20 mouse cellular contexts compared by ENCODE assay signal in genomic region chr13:56280356-56280755, GRCm38 (mm10). TPM values are rescaled to one million over a fixed set of nuclear protein-coding genes. Genes with fewer than 3 reads are reported as not detected.
DNase-seq lines count a peak whose midpoint lies in the region; ATAC-seq and TF ChIP-seq lines count a peak whose summit lies in the region.
"Had no signal": no experiment of that assay in that cellular context is flagged by ENCODE, and none has a peak within 500 bp of the region (broad histone marks: within the 10 kb centered on the region; RNA-seq: fewer than 3 reads in every experiment).

No protein-coding gene starts in this region.

- no peaks in the 10 kb centered on the region for H3K9me3 ChIP-seq in kidney, postnatal 0 days (replicated peaks; ENCODE audit: low read length)
- H3K9me3 ChIP-seq: embryonic facial prominence, embryonic 13.5 days; hindbrain, embryonic 10.5 days; lung, embryonic 15.5 days had no signal

- ATAC-seq in CD4-positive, CD25-positive, alpha-beta regulatory T cell, adult 4 months: no peak
- ATAC-seq in kidney, postnatal 0 days (replicated peaks; ENCODE audit: low FRiP score, low read depth): no peak
- ATAC-seq: midbrain, embryonic 16.5 days had no signal

- peak; percentile 12 for DNase-seq in CD4-positive, CD25-positive, alpha-beta regulatory T cell, adult 2 months (ENCODE audit: low read depth, low spot score)
- DNase-seq in kidney, postnatal 0 days (ENCODE audit: low spot score): no peak
- DNase-seq in kidney, postnatal 4 days: no peak
- DNase-seq in testis, postnatal 14 days (ENCODE audit: low spot score): no peak
- no peak for DNase-seq in spleen, adult 18-20 months
- no peak for DNase-seq in adrenal gland, adult 18-20 months (ENCODE audit: low spot score in 2 of 2)
- DNase-seq: adrenal gland, postnatal 36 days; kidney, postnatal 14 days had no signal

- TF ChIP-seq POLR2A in testis, adult 2 months (IDR thresholded peaks at IDR 0.05; ENCODE audit: control insufficient read depth, low read depth, low read length): no peak

- H3K4me2 ChIP-seq in kidney, postnatal 0 days (ENCODE audit: low read length): no peak overlapping the region
- H3K4me2 ChIP-seq: embryonic facial prominence, embryonic 13.5 days; lung, embryonic 15.5 days had no signal

- peak; percentile 34 for TF ChIP-seq CTCF in kidney, postnatal 0 days (IDR thresholded peaks at IDR 0.05; ENCODE audit: low read depth)
- TF ChIP-seq CTCF in testis, adult 2 months (IDR thresholded peaks at IDR 0.05; ENCODE audit: control insufficient read depth, insufficient read depth, insufficient replicate concordance, low read depth, low read length): 0 out of 2 replicates have a peak, but pooled peaks have one; percentile 18

- no peaks in the 10 kb centered on the region for H3K4me1 ChIP-seq in kidney, postnatal 0 days (replicated peaks; ENCODE audit: insufficient read depth, low read length)
- no peaks in the 10 kb centered on the region for H3K4me1 ChIP-seq in testis, adult 2 months (ENCODE audit: control insufficient read depth, insufficient read depth, low read length)
- H3K4me1 ChIP-seq: embryonic facial prominence, embryonic 13.5 days; lung, embryonic 15.5 days had no signal

- H3K27ac ChIP-seq in kidney, postnatal 0 days: no peak overlapping the region
- no peak overlapping the region for H3K27ac ChIP-seq in testis, adult 2 months (ENCODE audit: control insufficient read depth, insufficient read depth, low read depth, low read length)
- H3K27ac ChIP-seq: embryonic facial prominence, embryonic 13.5 days; hindbrain, embryonic 10.5 days; lung, embryonic 15.5 days had no signal

- no peaks in the 10 kb centered on the region for H3K27me3 ChIP-seq in kidney, postnatal 0 days (ENCODE audit: insufficient read depth, low read length)
- H3K27me3 ChIP-seq in testis, adult 2 months (ENCODE audit: control insufficient read depth, insufficient read depth, low read length): no peaks in the 10 kb centered on the region
- H3K27me3 ChIP-seq: embryonic facial prominence, embryonic 13.5 days; lung, embryonic 15.5 days had no signal

- no peaks in the 10 kb centered on the region for H3K36me3 ChIP-seq in kidney, postnatal 0 days (ENCODE audit: insufficient read depth, low read length)
- no peaks in the 10 kb centered on the region for H3K36me3 ChIP-seq in testis, adult 2 months (ENCODE audit: control insufficient read depth, insufficient read depth, low read length)
- H3K36me3 ChIP-seq: embryonic facial prominence, embryonic 13.5 days; hindbrain, embryonic 10.5 days; lung, embryonic 15.5 days had no signal

- WGBS in kidney, postnatal 0 days: 77% methylated on average over 6 of the region's 6 CpGs

- no peak overlapping the region for H3K4me3 ChIP-seq in kidney, postnatal 0 days (replicated peaks; ENCODE audit: low read depth, low read length)
- no peak overlapping the region for H3K4me3 ChIP-seq in testis, adult 2 months (ENCODE audit: control insufficient read depth, low read depth, low read length)
- H3K4me3 ChIP-seq: embryonic facial prominence, embryonic 13.5 days; hindbrain, embryonic 10.5 days; lung, embryonic 15.5 days had no signal

- H3K9ac ChIP-seq in kidney, postnatal 0 days (ENCODE audit: low read depth, low read length): no peak overlapping the region
- H3K9ac ChIP-seq: embryonic facial prominence, embryonic 13.5 days; lung, embryonic 15.5 days had no signal

RNA-seq across cellular contexts. Expression of gene Cxcl14, which starts 16.0 kb away (rescaled TPM):
- polyA plus RNA-seq in CD4-positive, CD25-positive, alpha-beta regulatory T cell, adult 4 months (2017; shearing (Covaris generic)): not detected
- polyA plus RNA-seq in kidney, postnatal 0 days (2015; fragmentation: Nextera tagmentation; extraction: Ambion mirVana): 76.4 and 88.1 TPM in 2 replicates
- 1.3 and 7.1 TPM in 2 replicates for polyA plus RNA-seq in testis, adult 2 months (2012; rRNA removed)
- total RNA-seq in adrenal gland, adult 18-20 months (2021): 10 to 100 TPM; 60.1 to 60.7 TPM
- total RNA-seq: common myeloid progenitor, adult 5-6 weeks had no signal

RNA-seq across cellular contexts. Expression of gene Neurog1, which starts 28.4 kb away (rescaled TPM):
- polyA plus RNA-seq in CD4-positive, CD25-positive, alpha-beta regulatory T cell, adult 4 months (2017; shearing (Covaris generic)): not detected
- not detected in 2 replicates for polyA plus RNA-seq in kidney, postnatal 0 days (2015; fragmentation: Nextera tagmentation; extraction: Ambion mirVana)
- 0.90 and 1.1 TPM in 2 replicates for polyA plus RNA-seq in testis, adult 2 months (2012; rRNA removed)
- total RNA-seq in adrenal gland, adult 18-20 months (2021): not detected
- total RNA-seq: adrenal gland, postnatal 36 days; common myeloid progenitor, adult 5-6 weeks; gastrocnemius, postnatal 4 days; megakaryocyte, adult 5-6 weeks had no signal
- polyA plus RNA-seq: heart, embryonic 14.5 days; intestine, embryonic 16.5 days; limb, embryonic 11.5 days; lung, embryonic 15.5 days had no signal
